Mouse (Mus musculus): ENCODE results near the gene Gm37240. TPM values are rescaled to one million over a fixed set of nuclear protein-coding genes. Genes with fewer than 3 reads are reported as not detected.
A peak's percentile ranks its signal among the peaks of the same experiment; 100 is the strongest.

The Gm37240 gene
- total RNA-seq, 2 experiments from 2014 or later = 38.8 to 39.2 TPM

DNA sequence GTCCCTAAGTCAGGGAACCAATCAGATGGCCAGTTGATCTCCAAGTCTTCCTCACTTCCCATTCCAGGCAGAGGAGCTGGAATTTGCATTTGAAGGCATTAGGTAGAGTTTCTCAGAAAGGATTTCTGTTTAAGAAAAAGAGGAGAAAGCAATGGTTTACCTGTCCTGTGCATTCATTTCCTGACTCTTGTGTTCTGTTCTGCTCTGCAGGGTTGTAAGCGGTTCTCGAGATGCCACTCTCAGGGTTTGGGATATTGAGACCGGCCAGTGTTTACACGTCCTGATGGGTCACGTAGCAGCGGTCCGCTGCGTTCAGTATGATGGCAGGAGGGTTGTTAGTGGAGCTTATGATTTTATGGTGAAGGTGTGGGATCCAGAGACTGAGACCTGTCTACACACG lies 913.1 kb downstream of the Gm37240 start:
- DNase-seq (ENCODE audit: low spot score) = no peak
- intact Hi-C loops (cut with DNase I) = no loop called here

DNA sequence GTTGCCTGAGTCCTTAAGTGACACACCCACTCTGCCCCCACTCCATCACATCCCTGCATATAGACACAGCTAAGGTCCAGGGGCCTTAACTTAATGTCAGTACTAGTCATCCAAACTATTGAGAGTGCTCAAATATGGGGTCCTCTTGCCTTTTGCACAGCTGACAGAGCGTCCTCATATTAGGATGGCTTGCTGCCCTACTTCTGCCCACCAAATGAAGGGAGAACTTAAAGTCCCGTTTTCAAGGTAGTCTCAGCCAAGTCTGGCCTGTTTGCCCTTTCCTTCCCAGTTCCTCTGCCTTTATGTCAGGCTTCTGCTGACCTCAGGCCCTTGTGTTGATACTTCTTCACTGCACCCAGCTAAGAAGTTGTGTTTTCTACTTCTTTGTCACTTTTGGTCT lies 914.4 kb downstream of the Gm37240 start:
- intact Hi-C loops (cut with DNase I) = no loop called here
- DNase-seq (ENCODE audit: low spot score) = no peak

DNA sequence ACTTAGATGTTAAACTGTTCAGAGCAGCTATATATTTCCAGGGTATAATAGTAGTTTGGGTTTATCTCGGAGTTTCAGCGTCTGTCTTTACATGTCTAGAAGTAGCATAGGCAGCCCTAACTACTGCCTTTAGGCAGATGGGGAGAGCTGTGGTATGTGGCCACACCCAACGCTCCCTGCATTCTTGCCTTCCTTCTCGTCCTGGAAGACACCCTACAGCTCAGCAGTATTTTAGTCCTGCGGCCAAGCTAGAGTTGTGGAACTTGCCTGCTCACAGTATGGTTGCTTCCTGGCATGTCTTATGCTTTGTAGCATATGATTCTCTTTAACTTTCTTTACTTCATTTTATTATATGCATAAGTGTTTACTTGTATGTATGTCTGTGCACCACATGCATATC lies 915.8 kb downstream of the Gm37240 start:
- no peak for DNase-seq (ENCODE audit: low spot score)
- intact Hi-C loops (cut with DNase I) = no loop called here

DNA sequence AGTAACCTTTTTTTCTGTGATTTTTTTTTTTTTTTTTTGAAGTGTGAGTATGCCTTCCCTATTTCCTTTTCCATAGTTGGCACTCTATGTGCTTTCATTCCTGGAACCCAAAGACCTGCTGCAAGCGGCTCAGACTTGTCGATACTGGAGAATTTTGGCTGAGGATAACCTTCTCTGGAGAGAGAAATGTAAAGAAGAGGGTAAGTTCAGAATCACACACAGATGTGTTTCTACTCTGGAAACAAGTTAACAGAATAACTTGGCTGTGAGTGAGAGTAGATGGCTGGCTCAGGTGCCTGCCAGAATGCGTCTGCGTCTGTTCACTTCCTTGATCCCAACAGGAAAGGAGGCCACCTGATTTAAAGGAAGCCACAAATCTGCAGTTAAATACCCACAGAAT lies 920.0 kb downstream of the Gm37240 start:
- intact Hi-C loops (cut with DNase I) = no loop called here

DNA sequence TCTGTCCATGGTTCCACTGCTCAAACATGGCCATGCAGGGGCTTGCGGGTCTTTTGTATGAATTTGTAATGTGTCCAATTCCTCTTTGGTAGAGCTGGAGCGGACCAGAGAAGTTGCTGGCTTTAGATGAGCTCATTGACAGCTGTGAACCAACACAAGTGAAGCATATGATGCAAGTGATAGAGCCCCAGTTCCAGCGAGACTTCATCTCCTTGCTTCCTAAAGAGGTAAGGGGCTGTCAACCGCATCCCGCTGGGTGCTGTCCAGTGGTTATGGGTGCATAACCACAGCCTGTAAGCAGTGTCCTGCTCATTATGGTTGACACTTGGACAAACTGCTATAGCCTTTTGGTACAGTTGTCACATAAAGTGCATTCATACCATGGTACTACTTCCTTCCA lies 922.2 kb downstream of the Gm37240 start:
- DNase-seq (ENCODE audit: low spot score) = no peak
- intact Hi-C loops (cut with DNase I) = no loop called here

More for the DNA sequence above, 920.0 kb downstream of the Gm37240 start:
- DNase-seq (ENCODE audit: low spot score) = no peak

DNA sequence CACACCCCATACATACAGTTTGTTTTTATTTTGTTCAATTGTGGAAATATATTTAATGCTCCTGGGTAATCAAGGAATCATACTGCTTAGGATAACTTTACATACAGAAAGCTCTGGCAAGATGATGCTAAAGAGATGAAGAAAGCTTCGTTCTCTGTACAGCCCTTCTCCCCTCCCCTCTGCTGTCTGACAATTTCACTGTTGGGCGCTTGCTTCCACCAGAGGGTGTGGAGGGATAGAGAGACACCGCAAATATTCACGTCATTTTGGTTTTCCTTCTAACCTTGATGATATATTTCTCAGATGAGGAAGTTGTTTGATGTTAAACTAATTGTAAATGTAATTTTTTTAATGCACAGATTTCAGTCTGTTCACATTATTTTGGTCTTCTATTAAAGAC lies 931.5 kb downstream of the Gm37240 start:
- intact Hi-C loops (cut with DNase I) = loop anchor here (2.0 kb wide), 1 partner anchor 17 kb away; no protein-coding TSS in a partner anchor
- no peak for DNase-seq (ENCODE audit: low spot score)

DNA sequence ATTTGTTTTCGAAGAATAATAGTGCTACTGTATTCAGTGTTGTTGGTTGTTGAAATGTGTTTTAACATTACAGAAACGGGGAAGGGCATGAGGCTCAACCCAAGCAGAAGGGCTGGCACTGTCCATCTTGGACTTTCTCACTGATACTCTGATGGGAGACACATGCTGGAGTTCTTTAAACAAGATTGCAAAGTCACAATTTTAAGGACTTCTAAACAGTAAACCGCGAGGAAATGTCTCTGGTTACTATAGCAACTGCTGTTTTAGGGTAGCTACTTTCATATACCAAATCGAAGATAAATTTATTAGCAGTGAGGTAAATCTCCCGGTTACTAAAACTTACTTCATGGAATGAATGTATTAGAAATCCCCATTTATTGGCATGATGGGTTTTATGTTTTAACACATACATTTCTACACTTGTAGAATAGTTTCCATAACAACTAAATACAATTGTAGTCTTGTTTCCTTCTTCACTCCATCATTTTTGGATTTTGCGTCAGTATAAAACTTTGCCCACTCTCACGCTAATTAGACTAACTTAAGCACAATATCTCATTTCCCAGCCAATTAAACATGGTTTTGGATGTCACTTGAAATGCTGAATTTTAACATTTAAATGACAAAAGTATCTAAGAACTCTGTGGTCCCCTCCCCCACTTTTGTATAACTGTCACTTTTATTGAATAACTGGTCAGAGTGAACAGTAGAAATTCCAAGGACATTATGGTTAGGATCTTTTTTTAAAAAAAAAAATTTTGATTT lies 932.1 kb downstream of the Gm37240 start:
- intact Hi-C loops (cut with DNase I) = loop anchor here (2.0 kb wide), 1 partner anchor 16 kb away; no protein-coding TSS in a partner anchor
- DNase-seq (ENCODE audit: low spot score) = no peak

DNA sequence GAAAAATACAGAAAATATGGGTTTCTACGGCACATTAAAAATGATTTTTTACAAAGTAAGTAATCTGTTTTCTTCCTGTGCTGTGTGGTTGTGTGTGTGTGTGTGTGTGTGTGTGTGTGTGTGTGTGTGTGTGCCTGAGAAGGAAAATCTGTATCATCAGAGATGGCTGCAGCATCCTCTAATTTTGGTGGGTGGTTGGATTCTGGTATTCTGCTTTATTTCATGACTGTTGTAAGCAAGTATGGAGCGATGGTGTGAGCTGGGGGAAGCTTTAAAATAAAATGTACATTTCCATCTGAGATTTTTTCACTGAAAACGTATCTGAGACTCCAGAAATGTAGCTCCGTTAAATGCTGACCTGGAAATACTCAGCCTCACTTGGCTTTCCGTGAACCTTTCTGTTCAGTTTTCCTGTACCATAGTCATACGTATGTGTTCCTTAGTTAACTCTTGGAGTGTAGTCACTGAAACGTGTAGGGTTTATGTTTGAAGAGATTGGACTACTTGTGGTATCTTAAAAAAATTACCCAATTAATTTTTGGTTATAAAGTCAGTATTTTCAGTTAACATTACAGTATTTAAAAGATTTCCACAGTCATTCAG lies 934.6 kb downstream of the Gm37240 start:
- intact Hi-C loops (cut with DNase I) = no loop called here
- DNase-seq (ENCODE audit: low spot score) = no peak

DNA sequence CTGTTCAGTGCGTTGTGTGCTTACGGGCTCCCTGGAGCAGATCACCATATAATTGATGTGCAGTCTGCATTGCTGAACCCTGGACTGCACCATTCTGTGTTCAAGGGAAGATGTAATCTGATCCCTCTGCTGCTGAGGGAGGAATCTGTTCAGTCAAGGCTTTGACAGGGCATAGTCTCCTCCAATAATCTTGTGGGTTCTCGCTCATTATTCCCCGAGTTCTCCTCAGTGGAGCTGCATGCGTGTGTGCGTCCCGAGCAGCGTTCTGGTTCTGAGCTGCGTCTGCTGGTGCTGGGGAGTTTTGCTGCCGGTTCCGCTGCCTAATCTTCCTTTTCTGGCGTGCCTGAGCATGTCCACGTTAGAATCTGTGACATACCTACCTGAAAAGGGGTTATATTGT lies 935.2 kb downstream of the Gm37240 start:
- intact Hi-C loops (cut with DNase I) = no loop called here
- DNase-seq (ENCODE audit: low spot score) = peak; percentile 8

DNA sequence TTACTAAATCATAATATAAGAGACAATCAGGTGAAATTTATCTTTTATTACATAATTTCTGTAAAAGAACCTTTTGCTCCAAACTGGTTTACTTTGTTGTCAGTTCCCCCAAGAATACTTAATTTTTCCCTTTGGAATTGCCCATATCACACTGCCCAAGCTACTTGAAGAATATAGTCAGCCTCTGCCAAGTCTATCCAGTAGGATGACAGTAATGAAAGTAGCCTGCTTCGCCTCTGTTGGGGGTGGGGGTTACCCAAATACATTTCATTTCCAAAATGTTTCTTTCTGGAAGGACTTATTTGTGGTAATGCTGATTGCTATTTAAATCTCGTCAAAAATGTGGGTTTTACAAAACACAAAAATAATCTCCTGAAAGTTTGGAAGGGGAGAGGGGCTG lies 935.6 kb downstream of the Gm37240 start:
- no peak for DNase-seq (ENCODE audit: low spot score)
- intact Hi-C loops (cut with DNase I) = no loop called here

DNA sequence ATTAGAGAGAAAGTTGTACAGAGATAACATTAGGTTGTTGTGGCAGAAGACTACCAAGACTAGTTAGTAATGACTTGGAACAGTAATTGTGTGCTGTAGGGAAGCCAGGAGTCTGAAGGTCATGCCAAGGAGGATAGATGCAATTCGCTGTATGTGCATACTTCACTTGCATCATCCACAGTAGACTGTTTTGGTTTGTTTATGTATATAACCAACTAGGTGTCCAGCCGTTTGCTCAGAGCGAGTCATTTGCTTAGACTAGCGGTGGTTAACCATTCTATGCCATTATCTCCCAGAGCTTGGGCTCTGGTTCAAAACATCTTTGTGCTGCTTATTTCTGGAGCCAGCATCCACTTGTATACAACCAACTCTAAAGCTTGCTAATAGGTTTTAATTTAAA lies 937.9 kb downstream of the Gm37240 start:
- no peak for DNase-seq (ENCODE audit: low spot score)
- intact Hi-C loops (cut with DNase I) = no loop called here

DNA sequence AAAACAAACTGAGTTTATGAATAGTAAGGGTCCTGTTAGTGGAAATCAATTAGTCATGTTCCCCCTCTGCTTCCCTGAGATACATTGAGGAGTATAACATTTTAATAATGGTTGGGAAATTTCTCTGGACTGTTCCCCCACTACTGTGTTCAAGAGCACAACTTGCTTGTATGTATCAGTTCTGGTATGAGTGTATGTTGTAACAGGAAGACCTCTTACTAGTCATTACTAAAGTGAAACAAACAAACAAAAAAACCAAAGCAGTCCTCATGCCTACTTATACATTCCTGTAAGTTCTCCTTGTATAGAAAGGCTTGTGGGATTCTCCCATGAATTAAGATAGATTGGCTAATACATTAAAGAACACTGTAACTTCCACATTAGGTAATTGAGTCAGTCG lies 940.9 kb downstream of the Gm37240 start:
- DNase-seq (ENCODE audit: low spot score) = no peak
- intact Hi-C loops (cut with DNase I) = no loop called here

DNA sequence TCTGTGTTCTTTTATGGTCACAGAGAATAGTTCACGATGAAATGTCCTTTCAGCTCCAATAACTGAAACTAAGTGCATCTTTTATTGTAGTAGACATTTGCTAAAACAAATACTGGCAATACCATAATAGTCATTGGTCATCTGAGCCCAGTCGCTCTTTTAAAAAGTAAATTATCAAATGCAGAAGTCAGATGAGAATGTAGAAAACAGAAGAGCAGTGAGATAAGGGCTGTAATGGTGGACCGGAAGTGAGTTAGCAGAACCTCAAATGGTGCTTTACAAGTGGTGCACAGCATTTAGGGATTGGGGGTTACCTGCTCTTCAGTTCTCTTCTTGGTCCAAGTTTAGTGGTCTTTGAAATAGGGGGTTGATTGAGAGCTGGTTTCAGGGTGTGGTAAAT lies 942.4 kb downstream of the Gm37240 start:
- intact Hi-C loops (cut with DNase I) = no loop called here
- DNase-seq (ENCODE audit: low spot score) = no peak

DNA sequence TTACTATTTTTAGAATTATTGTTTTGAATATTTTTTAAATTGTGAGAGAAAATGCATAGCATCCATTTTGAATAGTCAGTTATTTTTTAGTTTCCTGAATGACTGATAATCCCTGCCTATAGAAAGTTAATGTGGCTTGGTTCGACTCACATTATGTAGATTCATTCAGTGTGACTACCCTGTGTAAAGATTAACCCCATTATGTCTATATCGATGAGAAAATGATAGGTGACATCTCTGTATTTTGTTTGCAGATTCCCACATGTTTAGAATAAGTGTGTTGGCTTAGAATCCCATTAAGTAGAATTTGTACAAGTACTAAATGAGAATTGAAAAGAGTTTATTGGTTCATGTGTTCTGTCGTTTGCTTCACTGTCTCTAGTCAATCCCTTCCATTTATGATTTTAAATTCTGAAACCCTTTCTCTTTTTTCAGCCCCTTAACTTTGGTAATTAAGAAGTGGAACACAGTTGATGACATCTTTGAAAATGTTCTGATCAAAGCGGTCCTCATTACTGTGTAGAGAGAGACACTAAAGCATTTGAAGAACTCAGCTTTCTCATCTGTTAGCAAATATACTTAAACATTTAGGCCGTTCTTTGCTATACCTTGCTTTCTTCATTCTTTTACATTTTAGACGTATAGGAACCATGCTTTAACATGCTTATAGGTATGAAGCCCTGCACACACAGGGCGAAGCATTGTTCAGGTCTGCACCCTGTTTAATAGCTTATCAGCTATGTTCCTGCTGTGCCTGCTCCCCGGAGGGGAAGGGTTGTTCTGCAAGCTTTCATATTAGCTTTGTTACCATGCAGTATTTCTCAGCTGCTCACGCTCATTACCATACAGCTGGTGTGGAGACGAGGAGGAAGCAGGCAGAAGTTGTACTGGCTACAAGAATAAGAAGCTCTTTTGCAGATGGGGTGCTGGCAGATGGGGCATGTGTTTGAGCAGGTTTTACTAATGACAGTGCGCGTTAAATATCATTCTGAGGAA lies 949.7 kb downstream of the Gm37240 start:
- intact Hi-C loops (cut with DNase I) = loop anchor here (2.0 kb wide), 1 partner anchor 17 kb away; no protein-coding TSS in a partner anchor

DNA sequence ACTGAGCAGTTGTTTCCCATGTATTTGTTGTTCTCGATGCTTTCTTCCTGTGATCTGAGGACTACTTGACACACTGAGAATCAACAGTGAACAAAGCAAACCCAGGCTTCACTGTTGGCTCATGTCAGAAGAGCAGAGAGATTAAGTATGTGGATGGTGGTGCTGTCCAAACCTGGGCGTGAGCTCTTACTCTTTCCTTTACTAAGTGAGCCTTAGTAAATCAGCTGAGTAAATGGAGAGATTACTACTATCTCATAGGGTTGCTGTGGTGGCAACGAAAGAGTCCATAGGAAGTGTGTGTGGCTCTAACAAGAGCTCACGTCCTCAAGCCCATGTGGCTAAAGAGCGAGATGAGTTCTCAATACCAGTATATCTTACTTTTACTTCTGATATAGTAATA lies 950.4 kb downstream of the Gm37240 start:
- intact Hi-C loops (cut with DNase I) = no loop called here
- DNase-seq (ENCODE audit: low spot score) = no peak

More for the DNA sequence above, 949.7 kb downstream of the Gm37240 start:
- DNase-seq (ENCODE audit: low spot score) = no peak

DNA sequence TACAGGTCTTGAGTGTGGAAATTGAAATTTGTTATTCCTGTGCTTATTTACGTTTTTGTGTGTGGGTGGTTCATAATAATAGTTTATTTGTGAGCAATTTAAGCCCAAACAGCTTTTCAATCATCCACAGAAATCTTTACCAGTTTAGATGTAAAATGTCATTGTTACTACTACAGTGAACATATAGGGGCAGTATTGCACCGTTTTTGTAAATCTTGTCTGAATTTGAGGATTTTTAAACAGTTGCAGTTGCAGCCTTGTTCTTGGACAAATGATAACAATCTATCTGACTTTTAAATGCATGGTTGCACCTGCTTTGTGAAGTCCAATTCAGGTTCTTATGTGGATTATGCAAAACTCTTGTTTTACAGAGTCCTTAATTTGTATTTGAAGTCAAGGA lies 951.1 kb downstream of the Gm37240 start:
- no peak for DNase-seq (ENCODE audit: low spot score)
- intact Hi-C loops (cut with DNase I) = no loop called here

DNA sequence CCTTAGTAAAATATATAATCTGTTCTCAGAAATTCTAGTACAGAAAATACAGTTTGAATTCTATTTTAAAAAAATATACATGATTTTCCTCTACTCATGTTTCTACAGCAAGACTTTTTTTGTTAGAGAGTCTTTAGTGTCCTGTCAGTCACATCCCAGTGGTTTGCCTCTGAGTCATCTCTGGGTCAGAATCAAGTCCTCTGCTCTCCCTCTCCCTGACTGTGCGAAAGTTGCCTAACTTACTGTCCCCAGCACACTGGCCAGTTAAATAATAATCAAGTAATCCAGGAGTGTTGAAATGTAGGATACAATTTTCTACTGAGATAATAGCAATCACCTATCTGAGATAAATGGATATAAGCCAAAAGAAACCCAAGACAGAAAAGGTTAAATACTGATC lies 951.6 kb downstream of the Gm37240 start:
- intact Hi-C loops (cut with DNase I) = no loop called here
- DNase-seq (ENCODE audit: low spot score) = no peak

DNA sequence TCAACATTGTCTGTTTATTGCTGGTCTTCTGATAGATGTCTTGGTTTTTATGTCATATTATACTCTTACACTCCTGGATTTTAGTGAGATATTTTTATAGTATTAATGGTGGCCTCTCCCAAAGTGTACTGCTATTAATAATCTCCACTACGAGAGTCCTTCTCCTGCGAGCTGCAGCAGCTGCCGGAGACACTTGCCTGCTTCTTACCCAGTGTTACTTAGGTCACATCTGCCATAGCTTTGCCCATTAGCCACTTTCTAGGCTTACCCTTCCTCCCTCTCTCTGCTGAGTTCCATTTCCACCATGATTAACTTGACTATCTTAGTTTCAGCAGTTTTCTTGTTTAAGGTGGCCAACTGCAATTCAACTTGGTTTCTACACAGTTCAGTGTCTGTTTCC lies 956.6 kb downstream of the Gm37240 start:
- intact Hi-C loops (cut with DNase I) = no loop called here
- DNase-seq (ENCODE audit: low spot score) = no peak

DNA sequence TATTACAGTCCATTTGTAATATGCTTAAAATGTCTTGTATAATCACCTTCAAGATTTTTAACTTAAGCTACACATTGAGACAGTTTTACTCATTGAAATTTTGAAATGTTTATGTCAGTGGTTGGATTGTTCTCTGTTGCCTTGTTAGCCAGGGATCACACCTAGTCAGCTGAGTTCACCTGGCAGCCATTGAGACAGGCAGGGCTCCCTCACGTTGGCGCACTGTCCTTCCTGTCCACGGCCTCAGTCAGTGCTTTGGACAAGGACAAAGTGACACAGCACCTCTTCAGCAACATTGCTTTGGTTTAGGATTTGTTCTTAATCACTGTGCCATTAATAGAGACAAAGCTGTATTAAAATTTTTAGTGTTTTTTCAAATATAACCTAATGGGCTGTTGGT lies 958.1 kb downstream of the Gm37240 start:
- DNase-seq (ENCODE audit: low spot score) = no peak
- intact Hi-C loops (cut with DNase I) = loop anchor here (5.0 to 10.0 kb wide), 4 partner anchors 283 to 588 kb away; no protein-coding TSS in a partner anchor

DNA sequence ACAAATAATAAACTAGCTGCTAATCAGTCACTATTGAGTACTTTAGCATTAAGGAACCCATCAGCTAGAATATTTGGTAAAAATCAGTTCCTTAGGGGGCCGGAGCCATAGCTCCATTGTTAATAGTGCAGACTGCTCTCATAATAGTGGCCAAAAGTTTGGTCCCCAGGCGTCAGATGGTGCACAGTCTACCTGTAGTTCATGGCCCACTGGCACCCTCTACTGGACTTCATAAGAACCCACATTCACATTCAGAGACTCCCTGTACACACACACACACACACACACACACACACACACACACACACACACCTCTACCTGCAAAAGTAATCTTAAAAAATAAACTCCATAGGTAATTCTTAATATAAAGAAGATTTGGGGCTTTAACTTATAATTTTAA lies 959.4 kb downstream of the Gm37240 start:
- DNase-seq (ENCODE audit: low spot score) = no peak
- intact Hi-C loops (cut with DNase I) = loop anchor here (5.0 to 10.0 kb wide), 4 partner anchors 284 to 589 kb away; no protein-coding TSS in a partner anchor
